In genomic region chr1:86303063-86303872, GRCm38 (mm10) we compare ENCODE assay signal across 8 mouse cellular contexts. TPM values are rescaled to one million over a fixed set of nuclear protein-coding genes. Genes with fewer than 3 reads are reported as not detected.
DNase-seq lines count a peak whose midpoint lies in the region; ATAC-seq and TF ChIP-seq lines count a peak whose summit lies in the region.

No protein-coding gene starts in this region.

- intact Hi-C loops in gastrocnemius, postnatal 14 days (cut with DNase I; ENCODE audit: low total_unique reads): no loop called here

- no peaks in the 10 kb centered on the region for H3K4me1 ChIP-seq in cortical plate, adult 2 months (ENCODE audit: control insufficient read depth, insufficient read depth, low read length)
- peaks cover 29% of the 10 kb centered on the region for H3K4me1 ChIP-seq in heart, embryonic 10.5 days
- peaks cover 15% of the 10 kb centered on the region for H3K4me1 ChIP-seq in liver, embryonic 11.5 days (replicated peaks; ENCODE audit: control insufficient read depth, insufficient read depth, low read length)
- H3K4me1 ChIP-seq in midbrain, postnatal 0 days (ENCODE audit: insufficient read depth, low read length): peaks cover 5% of the 10 kb centered on the region; the same call in 1 of the 2 replicates

- peak overlapping the region; percentile 34 for H3K4me3 ChIP-seq in cortical plate, adult 2 months (ENCODE audit: insufficient read depth, low read length)
- H3K4me3 ChIP-seq in heart, embryonic 10.5 days: peak overlapping the region; percentile 73
- peak overlapping the region; percentile 68 for H3K4me3 ChIP-seq in liver, embryonic 11.5 days (ENCODE audit: low read depth, low read length)
- peak overlapping the region; percentile 77 for H3K4me3 ChIP-seq in midbrain, postnatal 0 days (ENCODE audit: low read depth, low read length)

- peaks cover 83% of the 10 kb centered on the region for H3K27me3 ChIP-seq in heart, embryonic 10.5 days (ENCODE audit: insufficient read depth, poor library complexity, severe bottlenecking)
- peaks cover 16% of the 10 kb centered on the region for H3K27me3 ChIP-seq in liver, embryonic 11.5 days (replicated peaks; ENCODE audit: control insufficient read depth, insufficient read depth, low read length)
- no peaks in the 10 kb centered on the region for H3K27me3 ChIP-seq in midbrain, postnatal 0 days (ENCODE audit: insufficient read depth, low read length)

- H3K27ac ChIP-seq in cortical plate, adult 2 months (ENCODE audit: insufficient read depth, low read length): no peak overlapping the region
- H3K27ac ChIP-seq in heart, embryonic 10.5 days: peak overlapping the region; percentile 43
- H3K27ac ChIP-seq in liver, embryonic 11.5 days (ENCODE audit: low read depth, low read length): 0 out of 2 replicates have a peak overlapping the region, but pooled peaks have one; percentile 27
- peak overlapping the region; percentile 62 for H3K27ac ChIP-seq in midbrain, postnatal 0 days (ENCODE audit: low read depth, low read length)

- ATAC-seq in liver, embryonic 11.5 days (replicated peaks; ENCODE audit: low FRiP score): peak; percentile 72
- ATAC-seq in midbrain, postnatal 0 days (ENCODE audit: low FRiP score): peak; percentile 78

- DNase-seq in gastrocnemius, postnatal 14 days: peak; percentile 69
- no peak for DNase-seq in gastrocnemius, adult 18-20 months (ENCODE audit: low spot score)
- DNase-seq in heart, embryonic 10.5 days (ENCODE audit: low spot score): peak; percentile 84
- peak; percentile 45 for DNase-seq in kidney, adult 9 months
- DNase-seq in liver, embryonic 11.5 days (ENCODE audit: low spot score): peak; percentile 78
- peak; percentile 51 for DNase-seq in midbrain, postnatal 0 days (ENCODE audit: low spot score)
- peak; percentile 83 for DNase-seq in testis, postnatal 10 days (ENCODE audit: low spot score)

- no peak for TF ChIP-seq CTCF in cortical plate, adult 2 months (IDR thresholded peaks at IDR 0.05; ENCODE audit: extremely low read depth, insufficient read depth, low read length)
- peak; percentile 44 for TF ChIP-seq CTCF in midbrain, postnatal 0 days (IDR thresholded peaks at IDR 0.05)

- peak overlapping the region; percentile 97 for H3K4me2 ChIP-seq in liver, embryonic 11.5 days
- peak overlapping the region; percentile 79 for H3K4me2 ChIP-seq in midbrain, postnatal 0 days (ENCODE audit: low read depth, low read length, poor library complexity, severe bottlenecking)

- under 1% methylated on average over 65 of the region's 65 CpGs for WGBS in heart, embryonic 10.5 days
- under 1% methylated on average over 63 of the region's 65 CpGs for WGBS in liver, embryonic 11.5 days
- WGBS in midbrain, postnatal 0 days: under 1% methylated on average over 64 of the region's 65 CpGs

- TF ChIP-seq POLR2A in cortical plate, adult 2 months (IDR thresholded peaks at IDR 0.05; ENCODE audit: extremely low read depth, insufficient read depth, low read length): no peak

- 0 out of 2 replicates have a peak, but pooled peaks cover 4% of the 10 kb centered on the region for H3K36me3 ChIP-seq in heart, embryonic 10.5 days
- H3K36me3 ChIP-seq in liver, embryonic 11.5 days (ENCODE audit: control insufficient read depth, insufficient read depth, low read length): no peaks in the 10 kb centered on the region
- H3K36me3 ChIP-seq in midbrain, postnatal 0 days (ENCODE audit: insufficient read depth, low read length): peaks cover 10% of the 10 kb centered on the region

- H3K9ac ChIP-seq in liver, embryonic 11.5 days (ENCODE audit: low read depth, low read length): peak overlapping the region; percentile 61
- H3K9ac ChIP-seq in midbrain, postnatal 0 days (replicated peaks; ENCODE audit: low read length, poor library complexity, severe bottlenecking): peak overlapping the region; percentile 80

- no peaks in the 10 kb centered on the region for H3K9me3 ChIP-seq in heart, embryonic 10.5 days
- no peaks in the 10 kb centered on the region for H3K9me3 ChIP-seq in liver, embryonic 11.5 days (ENCODE audit: control insufficient read depth, low read length)
- H3K9me3 ChIP-seq in midbrain, postnatal 0 days (ENCODE audit: low read length): no peaks in the 10 kb centered on the region

RNA-seq across cellular contexts. Expression of gene B3gnt7, which starts 0.6 kb away (rescaled TPM):
- total RNA-seq in gastrocnemius, postnatal 14 days (2021): under 1 TPM in 1 of 2 experiments, not detected in 1; 0.12 TPM
- not detected for total RNA-seq in gastrocnemius, adult 18-20 months (2021)
- 1.3 and 1.5 TPM in 2 replicates for polyA plus RNA-seq in cortical plate, adult 2 months (2012; rRNA removed)
- 6.6 and 8.1 TPM in 2 replicates for polyA plus RNA-seq in heart, embryonic 10.5 days (2016; fragmentation: Nextera tagmentation; extraction: Ambion mirVana)
- 8.9 TPM in 2 replicates for polyA plus RNA-seq in liver, embryonic 11.5 days (2014; fragmentation: Nextera tagmentation; extraction: Ambion mirVana)
- total RNA-seq in midbrain, postnatal 0 days (2014; rRNA removed): 14.5 and 14.9 TPM in 2 replicates
- 15.0 and 15.7 TPM in 2 replicates for polyA plus RNA-seq in midbrain, postnatal 0 days (2015; fragmentation: Nextera tagmentation; extraction: Ambion mirVana)

RNA-seq across cellular contexts. Expression of gene Ncl, which starts 55.9 kb away (rescaled TPM):
- 100 to 1,000 TPM; 107 to 120 TPM for total RNA-seq in gastrocnemius, postnatal 14 days (2021)
- total RNA-seq in gastrocnemius, adult 18-20 months (2021): 100 to 1,000 TPM in 1 of 2 experiments, 10 to 100 TPM in 1; 99.3 to 113 TPM
- polyA plus RNA-seq in cortical plate, adult 2 months (2012; rRNA removed): 103 and 113 TPM in 2 replicates
- 345 and 518 TPM in 2 replicates for polyA plus RNA-seq in heart, embryonic 10.5 days (2016; fragmentation: Nextera tagmentation; extraction: Ambion mirVana)
- polyA plus RNA-seq in liver, embryonic 11.5 days (2014; fragmentation: Nextera tagmentation; extraction: Ambion mirVana): 828 and 901 TPM in 2 replicates
- 29.8 and 40.7 TPM in 2 replicates for total RNA-seq in midbrain, postnatal 0 days (2014; rRNA removed)
- polyA plus RNA-seq in midbrain, postnatal 0 days (2015; fragmentation: Nextera tagmentation; extraction: Ambion mirVana): 185 and 209 TPM in 2 replicates
